In the genomic region with DNA sequence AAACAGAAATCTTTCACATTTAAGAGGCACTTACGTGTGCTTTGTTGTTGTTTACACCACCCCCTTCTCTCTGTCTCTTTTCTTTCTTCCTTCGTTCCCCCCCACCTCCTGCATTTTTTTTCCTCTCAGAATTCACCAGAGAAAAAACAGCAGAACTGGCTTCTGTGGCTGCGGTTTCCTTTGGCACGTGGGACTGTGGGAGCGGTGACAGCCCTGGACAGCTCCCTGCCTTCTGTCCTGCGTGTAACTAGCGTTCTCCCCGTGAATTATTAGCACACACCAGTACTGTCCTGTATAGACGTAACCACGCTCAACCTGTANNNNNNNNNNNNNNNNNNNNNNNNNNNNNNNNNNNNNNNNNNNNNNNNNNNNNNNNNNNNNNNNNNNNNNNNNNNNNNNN, we compare ENCODE assay signal across 9 mouse cellular contexts.
DNase-seq lines count a peak whose midpoint lies in the region; ATAC-seq and TF ChIP-seq lines count a peak whose summit lies in the region.
"Had no signal": no experiment of that assay in that cellular context is flagged by ENCODE, and none has a peak within 500 bp of the region (broad histone marks: within the 10 kb centered on the region; RNA-seq: fewer than 3 reads in every experiment).

No protein-coding gene starts in this region.

- intact Hi-C loops in left cerebral cortex, postnatal 25 days (cut with DNase I), result no loop called here

- H3K9ac ChIP-seq in forebrain, embryonic 15.5 days (replicated peaks), result peak overlapping the region; percentile 51
- H3K9ac ChIP-seq in limb, embryonic 15.5 days, result no peak overlapping the region
- H3K9ac ChIP-seq: liver, embryonic 15.5 days had no signal

- H3K27me3 ChIP-seq in cerebellum, adult 2 months (ENCODE audit: control insufficient read depth, insufficient read depth, low read length), result no peaks in the 10 kb centered on the region
- no peaks in the 10 kb centered on the region for H3K27me3 ChIP-seq in forebrain, embryonic 15.5 days
- H3K27me3 ChIP-seq in limb, embryonic 15.5 days, result no peaks in the 10 kb centered on the region
- H3K27me3 ChIP-seq: liver, embryonic 15.5 days had no signal

- no peak overlapping the region for H3K27ac ChIP-seq in cerebellum, adult 2 months (ENCODE audit: insufficient read depth, low read length)
- peak overlapping the region; percentile 2; the same call in 1 of the 2 replicates for H3K27ac ChIP-seq in forebrain, embryonic 15.5 days (replicated peaks)
- no peak overlapping the region for H3K27ac ChIP-seq in limb, embryonic 15.5 days
- H3K27ac ChIP-seq: liver, embryonic 15.5 days had no signal

- H3K4me1 ChIP-seq in cerebellum, adult 2 months (ENCODE audit: control insufficient read depth, insufficient read depth, low read length), result no peaks in the 10 kb centered on the region
- H3K4me1 ChIP-seq in forebrain, embryonic 15.5 days, result peaks cover 24% of the 10 kb centered on the region
- peaks cover 5% of the 10 kb centered on the region; the same call in 1 of the 2 replicates for H3K4me1 ChIP-seq in limb, embryonic 15.5 days
- H3K4me1 ChIP-seq: liver, embryonic 15.5 days had no signal

- no peak overlapping the region for H3K4me3 ChIP-seq in cerebellum, adult 2 months (replicated peaks; ENCODE audit: insufficient read depth, low read depth, low read length)
- H3K4me3 ChIP-seq in forebrain, embryonic 15.5 days, result peak overlapping the region; percentile 41
- peak overlapping the region; percentile 13; the same call in 1 of the 2 replicates for H3K4me3 ChIP-seq in limb, embryonic 15.5 days
- H3K4me3 ChIP-seq: liver, embryonic 15.5 days had no signal

- no peak for TF ChIP-seq CTCF in cerebellum, adult 2 months (IDR thresholded peaks at IDR 0.05; ENCODE audit: borderline replicate concordance, insufficient read depth, low read depth, low read length)

- H3K36me3 ChIP-seq in forebrain, embryonic 15.5 days, result no peaks in the 10 kb centered on the region
- H3K36me3 ChIP-seq in limb, embryonic 15.5 days, result no peaks in the 10 kb centered on the region
- H3K36me3 ChIP-seq: liver, embryonic 15.5 days had no signal

- TF ChIP-seq POLR2A in cerebellum, adult 2 months (IDR thresholded peaks at IDR 0.05; ENCODE audit: borderline replicate concordance, insufficient read depth, low read length), result no peak

- DNase-seq in cerebellum, postnatal 14 days, result peak; percentile 38 to 46
- DNase-seq in cerebellum, adult 2 months, result no peak
- DNase-seq in left cerebral cortex, postnatal 25 days (ENCODE audit: low spot score in 2 of 2), result peak; percentile 21 to 51
- no peak for DNase-seq in left cerebral cortex, adult 8-10 months (ENCODE audit: low spot score in 2 of 2)
- no peak for DNase-seq in thymus, postnatal 10 days (ENCODE audit: low spot score in 2 of 2)
- no peak for DNase-seq in spleen, postnatal 14 days (ENCODE audit: low spot score in 2 of 2)

- ATAC-seq in forebrain, embryonic 15.5 days (replicated peaks), result peak; percentile 73
- ATAC-seq in limb, embryonic 15.5 days (ENCODE audit: insufficient number of reproducible peaks, low FRiP score, low TSS enrichment, low read depth), result no peak

- H3K9me3 ChIP-seq in forebrain, embryonic 15.5 days, result no peaks in the 10 kb centered on the region
- no peaks in the 10 kb centered on the region for H3K9me3 ChIP-seq in limb, embryonic 15.5 days
- H3K9me3 ChIP-seq: liver, embryonic 15.5 days had no signal

- 21% methylated on average over 10 of the region's 10 CpGs for WGBS in cerebellum, adult 2 months
- WGBS in forebrain, embryonic 15.5 days, result 19% methylated on average over 10 of the region's 10 CpGs
- WGBS in limb, embryonic 15.5 days, result 13% methylated on average over 10 of the region's 10 CpGs

- H3K4me2 ChIP-seq in forebrain, embryonic 15.5 days (replicated peaks), result peak overlapping the region; percentile 62
- peak overlapping the region; percentile 39 for H3K4me2 ChIP-seq in limb, embryonic 15.5 days
- H3K4me2 ChIP-seq: liver, embryonic 15.5 days had no signal

Comparison
In these comparisons a context has a peak if more than half of its experiments do, and no peak if none do; other contexts are left out.
1. DNase-seq: peak in cerebellum, postnatal 14 days (2 of 2) and left cerebral cortex, postnatal 25 days (2 of 2); none in cerebellum, adult 2 months (0 of 2), left cerebral cortex, adult 8-10 months (0 of 2), thymus, postnatal 10 days (0 of 2) and spleen, postnatal 14 days (0 of 2).